Mouse (Mus musculus) layer of hippocampus, postnatal 25 days (tissue): ENCODE results near the gene Mymk. TPM values are rescaled to one million over a fixed set of nuclear protein-coding genes. Genes with fewer than 3 reads are reported as not detected.

Experiments
- DNase-seq, 2 experiments: peaks; one replicate each; pipeline ENCODE4 v3.0.0; 2022; ENCODE audit warnings: mixed read lengths in 2 of 2, low spot score in 1 of 2; ENCODE audit errors: extremely low spot score in 1 of 2
- total RNA-seq, 2 experiments: library from RNA; stranded (reverse); gene quantifications; 2 replicates each; pipeline ENCODE4 v1.2.3; 2021

The Mymk gene
- total RNA-seq, 2 experiments from 2014 or later: 0.61 to 0.71 TPM

GRCm38 (mm10) chr2:27042131-27042844 is 29.7 kb downstream of the Mymk start:
- no peak for DNase-seq

- peak in 1 of 2 experiments; percentile 49 for DNase-seq
Measured at GRCm38 (mm10) chr2:27039286-27039685, 32.7 kb downstream of the Mymk start.

- DNase-seq: peak; percentile 62 to 88
Measured at GRCm38 (mm10) chr2:27038596-27038995, 33.4 kb downstream of the Mymk start.

- no peak for DNase-seq
Measured at GRCm38 (mm10) chr2:27037008-27037407, 35.0 kb downstream of the Mymk start.

- no peak for DNase-seq
Measured at GRCm38 (mm10) chr2:27036003-27036402, 36.0 kb downstream of the Mymk start.

GRCm38 (mm10) chr2:27032361-27032760 is 39.6 kb downstream of the Mymk start:
- DNase-seq: no peak

GRCm38 (mm10) chr2:27028437-27029015 is 43.5 kb downstream of the Mymk start:
- DNase-seq: no peak

GRCm38 (mm10) chr2:27027618-27028436 is 44.2 kb downstream of the Mymk start, which contains the start of gene Slc2a6:
Gene Slc2a6, minus strand, starts transcription at chr2:27027998.
- peak; percentile 75 to 81 for DNase-seq

GRCm38 (mm10) chr2:27026857-27027617 is 44.9 kb downstream of the Mymk start:
- DNase-seq: no peak

GRCm38 (mm10) chr2:27026332-27026731 is 45.6 kb downstream of the Mymk start:
- DNase-seq: no peak

- DNase-seq: no peak
Measured at GRCm38 (mm10) chr2:27025545-27025944, 46.4 kb downstream of the Mymk start.

- no peak for DNase-seq
Measured at GRCm38 (mm10) chr2:27024136-27024535, 47.8 kb downstream of the Mymk start.

GRCm38 (mm10) chr2:27022612-27023011 is 49.4 kb downstream of the Mymk start:
- no peak for DNase-seq

- DNase-seq: no peak
Measured at GRCm38 (mm10) chr2:27021103-27021502, 50.9 kb downstream of the Mymk start.

GRCm38 (mm10) chr2:27019530-27019929 is 52.4 kb downstream of the Mymk start:
- no peak for DNase-seq

- peak; percentile 74 to 88 for DNase-seq
Measured at GRCm38 (mm10) chr2:27017802-27018201, 54.2 kb downstream of the Mymk start.
